Mouse (Mus musculus) embryonic facial prominence, embryonic 14.5 days (tissue): ENCODE measurements around the gene Sult5a1. TPM values are rescaled to one million over a fixed set of nuclear protein-coding genes. Genes with fewer than 3 reads are reported as not detected.

ENCODE experiments used
- ATAC-seq: fragments of 200-750 bp; cut with Nextera tagmentation; 2 replicates; pipeline ENCODE4 v1.8.0; 2017; ENCODE audit warnings: low read depth, moderate number of reproducible peaks, moderate TSS enrichment
- DNase-seq: peaks from one replicate; pipeline ENCODE4 v3.0.0-alpha.2; 2015; ENCODE audit warnings: low spot score
- H3K27ac ChIP-seq: fragments of 300-500 bp; sonication (generic); replicated peaks from 2 replicates; pipeline ENCODE4 v1.5.1; 2014; ENCODE audit warnings: low read depth, mild to moderate bottlenecking, low read length, moderate library complexity
- H3K27me3 ChIP-seq: fragments of 300-500 bp; sonication (generic); replicated peaks from 2 replicates; pipeline ENCODE4 v1.6.1; 2014; ENCODE audit warnings: low read length; ENCODE audit not compliant: control insufficient read depth, insufficient read depth
- H3K36me3 ChIP-seq: fragments of 300-500 bp; sonication (generic); 2 replicates; pipeline ENCODE4 v1.6.1; 2014; ENCODE audit warnings: low read length, mixed read lengths; ENCODE audit not compliant: control insufficient read depth, insufficient read depth
- H3K4me1 ChIP-seq: fragments of 300-500 bp; sonication (generic); 2 replicates; pipeline ENCODE4 v1.6.1; 2014; ENCODE audit warnings: antibody characterized with exemption, low read length; ENCODE audit not compliant: control insufficient read depth, insufficient read depth
- H3K4me2 ChIP-seq: fragments of 300-500 bp; sonication (generic); 2 replicates; pipeline ENCODE4 v1.6.1; 2014; ENCODE audit warnings: low read depth, mild to moderate bottlenecking, low read length, moderate library complexity, mixed read lengths
- H3K4me3 ChIP-seq: fragments of 300-500 bp; sonication (generic); 2 replicates; pipeline ENCODE4 v1.5.1; 2014; ENCODE audit warnings: low read depth, mild to moderate bottlenecking, low read length
- H3K9ac ChIP-seq: fragments of 300-500 bp; sonication (generic); 2 replicates; pipeline ENCODE4 v1.6.1; 2014; ENCODE audit warnings: low read depth, mild to moderate bottlenecking, low read length, moderate library complexity, mixed read lengths
- H3K9me3 ChIP-seq: fragments of 300-500 bp; sonication (generic); 2 replicates; pipeline ENCODE4 v1.6.1; 2016; ENCODE audit warnings: low read length; ENCODE audit not compliant: control insufficient read depth
- WGBS: fragments of 180-500 bp; shearing (Covaris S2); extraction: QIAGEN DNeasy Blood & Tissue Kit; methylation state at CpG from one replicate; pipeline ENCODE4 v1.1.7; 2014; 5-methylcytosine and 5-hydroxymethylcytosine counted together
- polyA plus RNA-seq: library from polyadenylated mRNA; unstranded; fragments of >200 nt; fragmentation: Nextera tagmentation; extraction: Ambion mirVana; gene quantifications from 2 replicates; pipeline ENCODE4 v1.2.1, GENCODE M21; 2014

The Sult5a1 gene
- polyA plus RNA-seq, 1 experiment from 2014 or later = 27.9 TPM

GRCm38 (mm10) chr8:123188006-123188405, 29.9 kb upstream of the Sult5a1 start:
- Histone ChIP-seq H3K9ac (no peak overlapping the region), H3K4me3 (no peak overlapping the region), H3K36me3 (no peaks in the 10 kb centered on the region), H3K9me3 (no peaks in the 10 kb centered on the region), H3K27me3 (no peaks in the 10 kb centered on the region), H3K4me2 (no peak overlapping the region), H3K27ac (no peak overlapping the region), H3K4me1 (peaks cover 21% of the 10 kb centered on the region)
- WGBS = 69% methylated on average over 2 of the region's 2 CpGs
- no peak for ATAC-seq
- peak; percentile 39 for DNase-seq

- Histone ChIP-seq H3K27ac (peak within 1 kb of the TSS; percentile 72), H3K9me3 (no peaks in the 10 kb centered on the region), H3K4me3 (no peak within 1 kb of the TSS), H3K27me3 (no peaks in the 10 kb centered on the region), H3K4me2 (no peak within 1 kb of the TSS), H3K9ac (0 out of 2 replicates have a peak within 1 kb of the TSS, but pooled peaks have one; percentile 9), H3K36me3 (no peaks in the 10 kb centered on the region), H3K4me1 (peaks cover 21% of the 10 kb centered on the region)
- 15% methylated on average over 17 of the region's 19 CpGs for WGBS
- ATAC-seq = peak; percentile 35; the same call in 1 of the 2 replicates
- peak; percentile 69 for DNase-seq
These were observed 27.7 kb upstream of the Sult5a1 start, which contains the start of gene Dpep1 for GRCm38 (mm10) chr8:123185566-123186409. Gene Dpep1 (plus strand): TSS chr8:123186242.

DNA sequence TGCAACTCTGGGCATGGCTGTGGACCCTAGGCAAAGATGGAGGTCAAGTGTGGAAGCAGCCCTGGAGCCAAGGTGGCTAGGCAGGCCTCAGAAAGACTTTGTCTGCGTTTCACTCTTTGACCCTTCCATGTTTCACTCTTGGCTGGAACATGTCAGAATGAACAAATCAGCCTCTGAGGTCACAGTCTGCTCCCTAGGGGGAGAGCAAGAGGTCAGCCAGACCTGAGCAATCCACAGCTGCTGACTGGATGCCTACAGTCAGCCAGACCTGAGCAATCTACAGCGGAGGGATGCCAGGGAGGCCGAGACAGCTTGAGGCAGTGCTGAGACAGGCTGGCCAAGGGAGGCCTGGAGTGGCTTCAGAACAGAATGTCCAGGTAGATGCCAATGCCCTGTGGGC, 23.3 kb upstream of the Sult5a1 start:
- Histone ChIP-seq H3K9ac (no peak overlapping the region), H3K27me3 (no peaks in the 10 kb centered on the region), H3K9me3 (no peaks in the 10 kb centered on the region), H3K4me1 (peaks cover 10% of the 10 kb centered on the region), H3K36me3 (no peaks in the 10 kb centered on the region), H3K4me3 (no peak overlapping the region), H3K27ac (no peak overlapping the region), H3K4me2 (no peak overlapping the region)
- ATAC-seq (no peak), DNase-seq (no peak)
- WGBS = 50% methylated on average over 3 of the region's 3 CpGs

GRCm38 (mm10) chr8:123156070-123156773, 1.9 kb downstream of the Sult5a1 start:
- Histone ChIP-seq H3K27me3 (no peaks in the 10 kb centered on the region), H3K4me1 (peaks cover 15% of the 10 kb centered on the region; the same call in 1 of the 2 replicates), H3K9me3 (no peaks in the 10 kb centered on the region), H3K27ac (peak overlapping the region; percentile 54), H3K4me3 (no peak overlapping the region), H3K4me2 (no peak overlapping the region), H3K9ac (no peak overlapping the region), H3K36me3 (no peaks in the 10 kb centered on the region)
- DNase-seq = peak; percentile 52
- ATAC-seq = peak; percentile 41; the same call in 1 of the 2 replicates
- 69% methylated on average over 9 of the region's 9 CpGs for WGBS

- WGBS = 57% methylated on average over 5 of the region's 5 CpGs
- no peak overlapping the region for H3K9ac ChIP-seq
These were observed 2.9 kb downstream of the Sult5a1 start for GRCm38 (mm10) chr8:123155177-123155576.

DNA sequence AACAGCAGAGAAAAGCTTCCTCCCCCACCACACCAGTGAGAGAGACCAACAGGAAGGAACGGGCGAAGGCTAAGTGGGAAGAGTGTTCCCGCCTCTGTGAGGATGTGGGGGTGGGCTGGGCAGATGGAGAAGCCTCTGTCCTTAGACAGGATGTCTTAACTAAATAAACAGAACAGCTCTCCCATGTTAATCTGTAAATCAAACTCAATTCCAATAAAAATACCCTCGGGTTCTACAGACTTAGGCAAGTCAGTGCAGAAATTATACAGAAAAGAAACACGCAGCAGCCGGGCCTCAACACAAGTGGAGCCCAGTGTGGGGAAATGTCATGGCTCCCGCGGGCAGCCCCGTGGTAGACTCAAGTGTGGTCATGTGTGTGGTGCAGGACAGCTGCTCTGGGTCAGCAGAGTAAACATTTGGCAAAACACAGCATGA, 7.4 kb downstream of the Sult5a1 start:
- Histone ChIP-seq H3K4me3 (no peak overlapping the region), H3K27ac (0 out of 2 replicates have a peak overlapping the region, but pooled peaks have one; percentile 15), H3K4me1 (0 out of 2 replicates have a peak, but pooled peaks cover 2% of the 10 kb centered on the region), H3K27me3 (no peaks in the 10 kb centered on the region), H3K9me3 (no peaks in the 10 kb centered on the region), H3K4me2 (no peak overlapping the region), H3K36me3 (no peaks in the 10 kb centered on the region), H3K9ac (no peak overlapping the region)
- 49% methylated on average over 9 of the region's 9 CpGs for WGBS
- DNase-seq (peak; percentile 56), ATAC-seq (peak; percentile 62; the same call in 1 of the 2 replicates)

More at GRCm38 (mm10) chr8:123155177-123155576, 2.9 kb downstream of the Sult5a1 start:
- no peak overlapping the region for H3K4me2 ChIP-seq
- H3K9me3 ChIP-seq = no peaks in the 10 kb centered on the region
- peaks cover 15% of the 10 kb centered on the region; the same call in 1 of the 2 replicates for H3K4me1 ChIP-seq
- H3K27ac ChIP-seq = no peak overlapping the region
- no peak overlapping the region for H3K4me3 ChIP-seq
- DNase-seq (no peak), ATAC-seq (no peak)
- H3K36me3 ChIP-seq = no peaks in the 10 kb centered on the region
- no peaks in the 10 kb centered on the region for H3K27me3 ChIP-seq

- H3K4me3 ChIP-seq = no peak overlapping the region
- H3K4me2 ChIP-seq = no peak overlapping the region
- peaks cover 16% of the 10 kb centered on the region; the same call in 1 of the 2 replicates for H3K4me1 ChIP-seq
- ATAC-seq (no peak), DNase-seq (peak; percentile 62)
- H3K36me3 ChIP-seq = no peaks in the 10 kb centered on the region
- H3K9ac ChIP-seq = no peak overlapping the region
- no peaks in the 10 kb centered on the region for H3K9me3 ChIP-seq
- no peaks in the 10 kb centered on the region for H3K27me3 ChIP-seq
- peak overlapping the region; percentile 66 for H3K27ac ChIP-seq
- WGBS = 53% methylated on average over 7 of the region's 7 CpGs
These were observed 11.7 kb downstream of the Sult5a1 start for GRCm38 (mm10) chr8:123146390-123146789.

GRCm38 (mm10) chr8:123145279-123145678, 12.8 kb downstream of the Sult5a1 start:
- H3K27ac ChIP-seq = 0 out of 2 replicates have a peak overlapping the region, but pooled peaks have one; percentile 68

More at GRCm38 (mm10) chr8:123145279-123145678, 12.8 kb downstream of the Sult5a1 start:
- DNase-seq = peak; percentile 90
- Histone ChIP-seq H3K4me1 (peaks cover 16% of the 10 kb centered on the region; the same call in 1 of the 2 replicates), H3K27me3 (no peaks in the 10 kb centered on the region), H3K36me3 (no peaks in the 10 kb centered on the region), H3K9me3 (no peaks in the 10 kb centered on the region), H3K9ac (no peak overlapping the region), H3K4me2 (no peak overlapping the region), H3K4me3 (no peak overlapping the region)
- WGBS = 48% methylated on average over 6 of the region's 6 CpGs
- ATAC-seq = no peak
